Mouse (Mus musculus) testis, adult 2 months (tissue): ENCODE measurements around the gene Myo1e.

ENCODE experiments used
- CTCF ChIP-seq: fragments of 200-500 bp; IDR thresholded peaks from 2 replicates; pipeline ENCODE4 v1.5.1; 2012; ENCODE audit warnings: low read depth, mild to moderate bottlenecking, inconsistent platforms, low read length, moderate library complexity; ENCODE audit not compliant: control insufficient read depth, insufficient read depth, insufficient replicate concordance
- POLR2A ChIP-seq: fragments of 200-500 bp; IDR thresholded peaks from 2 replicates; pipeline ENCODE4 v1.6.1; 2012; ENCODE audit warnings: low read depth, mild to moderate bottlenecking, inconsistent platforms, low read length, moderate library complexity; ENCODE audit not compliant: control insufficient read depth

GRCm38 (mm10) chr9:70290785-70291184 is 83.6 kb downstream of the Myo1e start:
- TF ChIP-seq CTCF (no peak), POLR2A (no peak)
